Mouse (Mus musculus): Measurements from ENCODE around the gene Umps.

DNA sequence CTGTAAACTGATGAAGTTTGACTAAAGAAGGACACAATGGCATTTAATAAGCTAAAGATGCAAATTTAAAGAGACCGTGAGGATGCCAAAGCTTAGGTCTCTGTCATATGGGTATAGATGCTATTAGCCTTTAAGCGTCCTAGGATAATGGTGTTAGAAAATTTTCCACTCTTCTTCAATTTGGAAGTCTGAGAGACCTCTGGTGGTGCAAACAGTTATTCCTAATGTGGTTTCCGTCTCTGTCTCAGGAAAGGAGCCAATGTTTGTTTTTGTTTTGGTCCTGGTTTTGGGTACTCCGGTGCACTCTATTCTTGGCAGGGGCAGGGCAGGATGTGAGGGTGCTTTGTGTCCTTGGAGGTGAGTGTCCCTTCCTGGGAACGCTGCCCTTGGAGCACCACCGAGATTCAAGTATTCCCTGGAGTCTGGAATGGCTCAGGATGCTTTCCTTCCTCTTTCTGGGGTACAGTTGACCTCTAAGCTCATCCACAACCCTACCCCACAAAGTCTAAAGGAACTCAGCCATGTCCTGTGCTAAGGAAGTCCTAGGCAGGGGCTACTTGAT lies 39.5 kb downstream of the Umps start:
- TF ChIP-seq CTCF (IDR thresholded peaks at IDR 0.05; ENCODE audit: extremely low read depth, insufficient read depth, insufficient read length, insufficient replicate concordance): no peak
- TF ChIP-seq POLR2A (IDR thresholded peaks at IDR 0.05; ENCODE audit: low read depth, low read length): no peak

All from spleen, adult 2 months (tissue).